ENCODE assay signal across 11 mouse cellular contexts in the genomic region with DNA sequence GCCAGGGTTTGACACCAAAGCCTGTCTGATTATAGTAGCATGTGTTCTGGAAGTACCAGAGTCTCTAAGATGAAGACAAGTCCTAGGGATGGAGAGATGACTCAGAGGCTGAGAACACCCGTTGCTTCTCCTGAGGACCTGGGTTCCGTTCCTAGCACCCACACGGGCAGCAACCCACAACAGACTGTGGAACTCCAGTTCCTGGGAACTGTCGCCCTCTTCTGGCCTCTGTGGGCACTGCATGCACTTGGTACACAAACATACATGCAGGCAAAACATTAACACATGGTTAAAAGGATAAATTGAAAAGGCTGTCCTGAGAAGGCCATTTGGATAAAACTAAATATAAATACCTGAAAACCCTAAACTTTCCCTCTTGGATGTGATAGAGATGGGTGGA. TPM values are rescaled to one million over a fixed set of nuclear protein-coding genes. Genes with fewer than 3 reads are reported as not detected.
A peak's percentile ranks its signal among the peaks of the same experiment; 100 is the strongest.
DNase-seq lines count a peak whose midpoint lies in the region; ATAC-seq and TF ChIP-seq lines count a peak whose summit lies in the region.
"Had no signal": no experiment of that assay in that cellular context is flagged by ENCODE, and none has a peak within 500 bp of the region (broad histone marks: within the 10 kb centered on the region; RNA-seq: fewer than 3 reads in every experiment).

No protein-coding gene starts in this region.

- H3K9ac ChIP-seq in liver, adult 2 months (ENCODE audit: low read depth, low read length), result no peak overlapping the region
- H3K9ac ChIP-seq in liver, embryonic 11.5 days (ENCODE audit: low read depth, low read length), result no peak overlapping the region
- no peak overlapping the region for H3K9ac ChIP-seq in liver, embryonic 14.5 days (replicated peaks)
- H3K9ac ChIP-seq: kidney, embryonic 15.5 days had no signal

- H3K4me2 ChIP-seq in liver, embryonic 11.5 days, result no peak overlapping the region
- no peak overlapping the region for H3K4me2 ChIP-seq in liver, embryonic 14.5 days (ENCODE audit: low read depth)
- H3K4me2 ChIP-seq: kidney, embryonic 15.5 days had no signal

- TF ChIP-seq CTCF in liver, adult 2 months (IDR thresholded peaks at IDR 0.05; ENCODE audit: low read depth, low read length), result peak; percentile 51
- TF ChIP-seq CTCF in E14TG2a.4 (conservative IDR thresholded peaks at IDR 0.05; ENCODE audit: low read length), result peak; percentile 88
- TF ChIP-seq CTCF in liver, embryonic 14.5 days (IDR thresholded peaks at IDR 0.05; ENCODE audit: low read depth), result peak; percentile 72

- TF ChIP-seq POLR2A in liver, adult 2 months (IDR thresholded peaks at IDR 0.05; ENCODE audit: extremely low read depth, insufficient read depth, low read length), result no peak

- no peaks in the 10 kb centered on the region for H3K27me3 ChIP-seq in liver, adult 2 months (ENCODE audit: control insufficient read depth, insufficient read depth, low read length)
- no peaks in the 10 kb centered on the region for H3K27me3 ChIP-seq in liver, embryonic 11.5 days (replicated peaks; ENCODE audit: control insufficient read depth, insufficient read depth, low read length)
- peaks cover 4% of the 10 kb centered on the region; the same call in 1 of the 2 replicates for H3K27me3 ChIP-seq in E14TG2a.4 (ENCODE audit: insufficient read depth, low read length)
- no peaks in the 10 kb centered on the region for H3K27me3 ChIP-seq in liver, embryonic 14.5 days (ENCODE audit: control insufficient read depth, insufficient read depth, low read length)
- H3K27me3 ChIP-seq: kidney, embryonic 15.5 days had no signal

- no peak overlapping the region for H3K4me3 ChIP-seq in liver, adult 2 months (ENCODE audit: insufficient read depth, low read depth, low read length)
- no peak overlapping the region for H3K4me3 ChIP-seq in liver, embryonic 11.5 days (ENCODE audit: low read depth, low read length)
- H3K4me3 ChIP-seq in E14TG2a.4 (replicated peaks; ENCODE audit: low read length), result no peak overlapping the region
- H3K4me3 ChIP-seq in liver, embryonic 14.5 days (ENCODE audit: insufficient read depth in 1 of 2, low read depth in 2 of 2, low read length in 2 of 2), result no peak overlapping the region
- H3K4me3 ChIP-seq: forebrain, embryonic 10.5 days; kidney, embryonic 15.5 days had no signal

- no peaks in the 10 kb centered on the region for H3K79me2 ChIP-seq in liver, adult 2 months (ENCODE audit: control insufficient read depth, insufficient read depth, low read length)

- H3K36me3 ChIP-seq in liver, adult 2 months (ENCODE audit: control insufficient read depth, insufficient read depth, low read length), result no peaks in the 10 kb centered on the region
- H3K36me3 ChIP-seq in liver, embryonic 11.5 days (ENCODE audit: control insufficient read depth, insufficient read depth, low read length), result no peaks in the 10 kb centered on the region
- H3K36me3 ChIP-seq in E14TG2a.4 (ENCODE audit: insufficient read depth, low read length), result no peaks in the 10 kb centered on the region
- H3K36me3 ChIP-seq in liver, embryonic 14.5 days (replicated peaks; ENCODE audit: control insufficient read depth, insufficient read depth, low read depth), result no peaks in the 10 kb centered on the region

- H3K27ac ChIP-seq in liver, adult 2 months (replicated peaks; ENCODE audit: insufficient read depth, low read depth, low read length), result no peak overlapping the region
- no peak overlapping the region for H3K27ac ChIP-seq in liver, embryonic 11.5 days (ENCODE audit: low read depth, low read length)
- H3K27ac ChIP-seq in liver, embryonic 14.5 days, result no peak overlapping the region
- H3K27ac ChIP-seq: forebrain, embryonic 10.5 days; kidney, embryonic 15.5 days had no signal

- no peak for ATAC-seq in liver, embryonic 11.5 days (replicated peaks; ENCODE audit: low FRiP score)
- no peak for ATAC-seq in liver, embryonic 14.5 days (ENCODE audit: insufficient read depth)

- 90% methylated on average over 4 of the region's 4 CpGs for WGBS in liver, adult 2 months
- 79% methylated on average over 4 of the region's 4 CpGs for WGBS in liver, embryonic 11.5 days
- WGBS in liver, embryonic 14.5 days (ENCODE audit: insufficient replicate concordance), result 65% methylated on average over 4 of the region's 4 CpGs

- peaks cover 3% of the 10 kb centered on the region; the same call in 1 of the 2 replicates for H3K9me3 ChIP-seq in liver, embryonic 11.5 days (ENCODE audit: control insufficient read depth, low read length)
- 0 out of 2 replicates have a peak, but pooled peaks cover 2% of the 10 kb centered on the region for H3K9me3 ChIP-seq in E14TG2a.4 (ENCODE audit: low read length)
- H3K9me3 ChIP-seq in liver, embryonic 14.5 days (ENCODE audit: control insufficient read depth, low read length), result no peaks in the 10 kb centered on the region
- H3K9me3 ChIP-seq: kidney, embryonic 15.5 days had no signal

- peak; percentile 28 to 59 for DNase-seq in cerebellum, postnatal 10 days
- no peak for DNase-seq in cerebellum, postnatal 25 days
- no peak for DNase-seq in liver, adult 2 months (ENCODE audit: extremely low read depth, low read depth, low spot score)
- no peak for DNase-seq in liver, embryonic 11.5 days (ENCODE audit: low spot score)
- no peak for DNase-seq in liver, embryonic 14.5 days (ENCODE audit: low read depth in 3 of 3, low spot score in 3 of 3)
- DNase-seq in left cerebral cortex, adult 11 months (ENCODE audit: low spot score), result no peak
- no peak for DNase-seq in neural tube, embryonic 10.5 days (ENCODE audit: extremely low spot score, low spot score)
- DNase-seq: heart, postnatal 36 days had no signal

- no peak for TF ChIP-seq EP300 in liver, embryonic 14.5 days (IDR thresholded peaks at IDR 0.05; ENCODE audit: low read depth)

- H3K4me1 ChIP-seq in liver, adult 2 months (ENCODE audit: control insufficient read depth, insufficient read depth, low read length), result no peaks in the 10 kb centered on the region
- no peaks in the 10 kb centered on the region; the same call in 1 of the 2 replicates for H3K4me1 ChIP-seq in liver, embryonic 11.5 days (replicated peaks; ENCODE audit: control insufficient read depth, insufficient read depth, low read length)
- H3K4me1 ChIP-seq in E14TG2a.4 (replicated peaks; ENCODE audit: low read depth, low read length), result no peaks in the 10 kb centered on the region
- H3K4me1 ChIP-seq in liver, embryonic 14.5 days (replicated peaks; ENCODE audit: control insufficient read depth in 2 of 2, insufficient read depth in 2 of 2, low read length in 1 of 2), result peaks cover 0 to 8% of the 10 kb centered on the region in 2 experiments; a peak in 2 of 4 replicates

RNA-seq across cellular contexts. Expression of a gene that starts 56.8 kb away (rescaled TPM):
- total RNA-seq in liver, adult 2 months (2014; rRNA removed), result 4.0 and 4.7 TPM in 2 replicates
- 3.2 TPM in 2 replicates for polyA plus RNA-seq in liver, adult 2 months (2012; rRNA removed)
- 1.9 and 2.7 TPM in 2 replicates for polyA plus RNA-seq in liver, embryonic 11.5 days (2014; fragmentation: Nextera tagmentation; extraction: Ambion mirVana)
- polyA plus RNA-seq in liver, embryonic 14.5 days (2012; rRNA removed), result 0.42 and 0.44 TPM in 2 replicates
- polyA plus RNA-seq in liver, embryonic 14.5 days (2014; fragmentation: Nextera tagmentation; extraction: Ambion mirVana), result 0.51 and 0.63 TPM in 2 replicates

Comparison
In these comparisons a context has a peak if more than half of its experiments do, and no peak if none do; other contexts are left out.
1. DNase-seq: peak in cerebellum, postnatal 10 days (2 of 2); none in cerebellum, postnatal 25 days (0 of 2), liver, adult 2 months (single experiment), liver, embryonic 11.5 days (single experiment), liver, embryonic 14.5 days (0 of 3), left cerebral cortex, adult 11 months (single experiment) and neural tube, embryonic 10.5 days (single experiment).
2. Peak in every context shown above with its lines, with median percentiles within 50 percentile points of each other: CTCF ChIP-seq.